Mouse (Mus musculus) spleen, adult 2 months (tissue): ENCODE measurements at regions not wholly inside any gene's neighbourhood (a gene's known extent, or its start where the extent isn't known, plus 50 kb on each side); places are given as distances from the start of the nearest gene placed in this dataset.

ENCODE experiments used
- CTCF ChIP-seq: fragments of 200-500 bp; IDR thresholded peaks from 2 replicates; pipeline ENCODE4 v1.5.1; 2011; ENCODE audit warnings: mild to moderate bottlenecking, inconsistent platforms; ENCODE audit not compliant: insufficient read depth, insufficient read length, insufficient replicate concordance; ENCODE audit errors: extremely low read depth
- POLR2A ChIP-seq: fragments of 200-500 bp; IDR thresholded peaks from 2 replicates; pipeline ENCODE4 v1.6.1; 2011; ENCODE audit warnings: low read depth, low read length, inconsistent platforms

- TF ChIP-seq CTCF (no peak), POLR2A (no peak)
These were observed 61.3 kb upstream of the Ctla4 start for GRCm38 (mm10) chr1:60825256-60826186.
